Mouse (Mus musculus): ENCODE results near the gene Psma2.

GRCm38 (mm10) chr13:14649301-14649700, 36.3 kb downstream of the Psma2 start:
- no peak for TF ChIP-seq POLR2A (IDR thresholded peaks at IDR 0.05; ENCODE audit: insufficient read depth, low read length)
- no peak for TF ChIP-seq CTCF (IDR thresholded peaks at IDR 0.05; ENCODE audit: low read depth, low read length)
